Mouse (Mus musculus): Measurements from ENCODE around the gene Trdn.

Gene Trdn

DNA sequence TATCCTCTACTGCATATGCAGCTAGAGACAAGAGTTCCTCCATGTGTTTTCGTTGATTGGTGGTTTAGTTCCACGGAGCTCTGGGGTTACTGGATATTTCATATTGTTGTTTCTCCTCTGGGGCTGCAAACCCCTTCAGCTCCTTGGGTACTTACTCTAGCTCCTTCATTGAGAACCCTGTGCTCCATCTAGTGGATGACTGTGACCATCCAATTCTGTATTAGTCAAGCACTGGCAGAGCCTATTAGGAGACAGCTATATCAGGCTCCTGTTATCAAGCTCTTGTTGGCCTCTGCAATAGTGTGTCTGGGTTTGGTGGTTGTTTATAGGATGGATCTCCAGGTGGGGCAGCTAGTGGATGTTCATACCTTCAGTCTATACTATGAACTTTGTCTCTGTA, 290.2 kb downstream of the Trdn start:
- no peak for DNase-seq (ENCODE audit: inconsistent ontology term)

DNA sequence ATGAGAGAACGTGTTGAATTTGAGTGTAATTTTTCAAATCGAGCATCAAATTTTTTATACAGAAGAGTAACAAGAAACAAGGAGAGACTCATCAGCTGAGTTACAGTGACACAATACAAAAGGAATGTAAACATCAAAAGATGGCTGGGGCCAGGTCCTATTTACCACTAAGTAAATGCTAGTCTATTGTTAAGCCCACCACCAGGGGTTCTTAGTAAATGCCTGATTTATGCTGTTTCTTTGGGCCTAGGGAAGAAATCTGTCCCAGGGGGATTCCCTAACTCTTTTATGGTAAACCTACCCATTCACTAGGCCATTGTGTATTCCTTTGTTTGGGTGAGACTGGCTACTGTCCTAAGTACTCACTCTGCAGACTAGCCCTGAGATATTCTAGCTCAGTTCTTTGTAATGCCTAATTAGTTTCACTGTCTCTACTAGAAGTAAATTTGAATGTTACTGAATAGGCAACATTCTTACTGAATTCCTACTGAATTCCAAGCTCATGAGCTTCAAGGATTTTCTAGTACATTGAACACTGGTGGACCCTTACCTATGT, 295.2 kb downstream of the Trdn start:
- peak; percentile 74 for DNase-seq (ENCODE audit: inconsistent ontology term)
